Mouse (Mus musculus) forebrain, postnatal 0 days (tissue): ENCODE measurements around the gene Asb5. TPM values are rescaled to one million over a fixed set of nuclear protein-coding genes. Genes with fewer than 3 reads are reported as not detected.

ENCODE experiments used
- ATAC-seq: fragments of 200-750 bp; cut with Nextera tagmentation; 2 replicates; pipeline ENCODE4 v1.8.0; 2017; ENCODE audit warnings: mild to moderate bottlenecking, moderate library complexity
- DNase-seq: peaks from one replicate; pipeline ENCODE4 v3.0.0-alpha.2; 2015
- H3K27ac ChIP-seq: fragments of 300-500 bp; sonication (generic); 2 replicates; pipeline ENCODE4 v1.5.1; 2014; ENCODE audit warnings: low read depth, mild to moderate bottlenecking, antibody characterized with exemption, low read length, moderate library complexity, mixed read lengths
- H3K27me3 ChIP-seq: fragments of 300-500 bp; sonication (generic); 2 replicates; pipeline ENCODE4 v1.6.1; 2014; ENCODE audit warnings: mild to moderate bottlenecking, low read length, mixed read lengths; ENCODE audit not compliant: insufficient read depth
- H3K36me3 ChIP-seq: fragments of 300-500 bp; sonication (generic); 2 replicates; pipeline ENCODE4 v1.6.1; 2014; ENCODE audit warnings: mild to moderate bottlenecking, moderate library complexity; ENCODE audit not compliant: insufficient read depth
- H3K4me1 ChIP-seq: fragments of 300-500 bp; sonication (generic); 2 replicates; pipeline ENCODE4 v1.6.1; 2014; ENCODE audit warnings: antibody characterized with exemption; ENCODE audit not compliant: insufficient read depth
- H3K4me2 ChIP-seq: fragments of 300-500 bp; sonication (generic); 2 replicates; pipeline ENCODE4 v1.6.1; 2014; ENCODE audit warnings: low read depth, mild to moderate bottlenecking, moderate library complexity
- H3K4me3 ChIP-seq: fragments of 300-500 bp; sonication (generic); 2 replicates; pipeline ENCODE4 v1.5.1; 2014; ENCODE audit warnings: low read depth, low read length, mixed read lengths
- H3K9ac ChIP-seq: fragments of 300-500 bp; sonication (generic); 2 replicates; pipeline ENCODE4 v1.6.1; 2014; ENCODE audit warnings: mild to moderate bottlenecking
- H3K9me3 ChIP-seq: fragments of 300-500 bp; sonication (generic); 2 replicates; pipeline ENCODE4 v1.6.1; 2016; ENCODE audit warnings: low read length
- CTCF ChIP-seq: sonication (generic); IDR thresholded peaks from 2 replicates; pipeline ENCODE4 v1.5.1; 2016; ENCODE audit warnings: antibody characterized with exemption, control low read depth, low read depth
- WGBS: fragments of 180-500 bp; shearing (Covaris S2); extraction: QIAGEN DNeasy Blood & Tissue Kit; methylation state at CpG from one replicate; pipeline ENCODE4 v1.1.7; 2014; 5-methylcytosine and 5-hydroxymethylcytosine counted together
- polyA plus RNA-seq: library from polyadenylated mRNA; unstranded; fragments of >200 nt; fragmentation: Nextera tagmentation; extraction: Ambion mirVana; gene quantifications from 2 replicates; pipeline ENCODE4 v1.2.1, GENCODE M21; 2015
- total RNA-seq: library from RNA; depleted of rRNA; stranded (reverse); fragments of >200 nt; gene quantifications from 2 replicates; pipeline ENCODE4 v1.2.3, GENCODE M21; 2014

Asb5 gene
- total and polyA plus RNA-seq, 2 experiments from 2014 or later: 2.2 to 10.2 TPM

DNA sequence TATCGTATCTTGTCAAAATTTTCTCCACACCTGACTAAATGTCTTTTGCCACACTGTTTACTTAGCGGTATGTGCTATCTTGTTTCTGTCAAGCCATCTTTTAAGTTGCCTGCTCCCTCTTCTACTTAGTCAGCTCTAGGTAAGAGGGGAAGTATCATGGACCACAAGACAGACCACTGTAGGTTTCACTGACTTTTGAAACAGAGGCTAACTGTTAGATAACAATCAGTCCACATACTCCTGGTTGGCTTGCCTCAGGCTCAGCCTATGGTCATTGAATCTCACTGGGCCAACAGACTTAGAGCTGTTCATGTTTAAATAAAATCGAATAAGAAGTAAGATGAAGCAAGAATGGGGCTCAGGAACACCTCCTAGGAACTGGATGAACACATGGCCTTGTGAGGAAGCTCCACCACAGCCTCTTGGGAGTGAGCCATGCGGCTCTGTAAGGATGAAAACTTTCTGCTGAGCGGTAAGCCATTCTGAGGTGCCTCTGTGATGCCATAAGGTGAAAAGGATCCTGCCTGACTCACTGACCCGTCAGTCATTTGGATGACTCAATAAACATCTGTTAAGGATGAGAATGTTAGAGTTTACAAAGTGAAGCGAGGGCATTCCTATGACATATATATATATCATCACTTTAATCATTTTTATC lies 36.4 kb downstream of the Asb5 start:
- no peak for ATAC-seq
- no peak overlapping the region for H3K9ac ChIP-seq
- no peak for DNase-seq
- no peak overlapping the region for H3K4me2 ChIP-seq
- H3K36me3 ChIP-seq: no peaks in the 10 kb centered on the region
- H3K27ac ChIP-seq: no peak overlapping the region
- TF ChIP-seq CTCF: no peak
- 90% methylated on average over 7 of the region's 7 CpGs for WGBS
- no peak overlapping the region for H3K4me3 ChIP-seq
- no peaks in the 10 kb centered on the region for H3K27me3 ChIP-seq
- H3K9me3 ChIP-seq: no peaks in the 10 kb centered on the region
- H3K4me1 ChIP-seq: no peaks in the 10 kb centered on the region

DNA sequence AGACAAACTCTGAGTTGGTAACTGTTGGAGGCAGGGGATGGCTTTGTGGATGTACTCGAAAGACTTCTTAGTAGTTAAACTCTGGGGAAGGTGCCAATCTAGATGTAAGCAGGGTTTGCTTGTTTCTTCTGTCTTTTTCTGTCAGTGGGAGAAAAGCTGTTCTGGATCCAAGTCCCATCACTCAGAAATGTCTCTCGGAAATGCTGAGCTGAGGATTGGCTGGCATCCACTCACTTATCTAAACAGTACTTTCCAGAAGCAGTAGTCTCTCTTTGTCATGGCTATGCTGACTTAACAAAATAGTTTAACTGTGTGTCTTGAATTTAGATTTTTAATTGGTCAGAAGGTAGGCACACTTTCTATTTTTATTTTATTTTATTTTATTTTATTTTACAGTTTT lies 37.8 kb downstream of the Asb5 start:
- Histone ChIP-seq H3K9me3 (no peaks in the 10 kb centered on the region), H3K9ac (no peak overlapping the region), H3K27me3 (no peaks in the 10 kb centered on the region), H3K4me3 (no peak overlapping the region), H3K4me1 (no peaks in the 10 kb centered on the region), H3K36me3 (no peaks in the 10 kb centered on the region), H3K27ac (no peak overlapping the region), H3K4me2 (no peak overlapping the region)
- DNase-seq: peak; percentile 34
- no peak for TF ChIP-seq CTCF
- peak; percentile 69 for ATAC-seq
- WGBS: 37% methylated on average over 2 of the region's 2 CpGs

DNA sequence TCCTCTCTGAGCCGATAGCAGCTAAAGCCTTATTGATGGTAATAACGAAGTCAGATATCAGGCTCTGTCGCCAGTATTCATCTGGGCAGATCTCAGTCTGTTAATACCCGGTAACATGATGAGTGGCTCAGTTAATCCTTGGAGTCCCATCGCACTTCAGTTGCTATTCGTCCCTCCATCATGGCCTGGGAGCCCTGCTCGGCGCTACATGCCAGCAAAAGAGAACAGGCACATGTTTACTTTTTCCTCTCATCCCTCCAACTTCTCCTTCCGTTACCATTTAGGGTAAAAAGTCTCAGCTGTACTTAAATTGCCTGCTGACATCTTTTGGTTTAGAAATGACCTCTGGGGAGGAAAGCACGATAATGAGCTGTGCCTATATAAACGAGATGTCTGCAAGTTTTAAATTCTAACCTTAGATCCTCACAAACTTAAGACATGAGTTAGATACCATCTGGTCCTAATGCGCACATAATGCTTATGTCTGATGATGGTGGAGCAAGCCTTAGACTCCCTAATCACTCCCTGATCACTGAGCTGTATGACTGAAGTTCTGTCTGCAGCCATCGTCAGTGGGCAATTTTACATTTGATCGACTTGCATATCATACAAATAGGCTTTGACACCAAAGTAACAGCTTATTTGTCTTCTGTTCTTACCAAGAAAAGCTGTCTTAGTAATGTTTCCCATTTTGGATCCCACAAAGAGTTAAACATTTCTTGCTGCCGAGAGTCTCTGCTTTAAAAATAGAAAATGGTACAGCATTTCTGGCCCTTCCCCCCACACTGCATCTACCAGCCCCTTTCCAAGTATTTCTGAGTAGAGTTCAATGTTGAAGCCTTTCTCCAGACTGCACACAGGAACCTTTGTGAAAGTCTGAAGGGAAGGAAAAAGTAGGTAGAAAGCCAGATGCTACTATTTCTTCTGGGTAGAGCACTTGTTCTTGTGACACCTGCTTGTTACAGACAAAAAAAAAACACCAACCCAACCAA lies 41.5 kb downstream of the Asb5 start:
- no peak overlapping the region; the same call in 1 of the 2 replicates for H3K27ac ChIP-seq
- no peaks in the 10 kb centered on the region for H3K4me1 ChIP-seq
- H3K4me3 ChIP-seq: no peak overlapping the region
- no peak for TF ChIP-seq CTCF
- 72% methylated on average over 15 of the region's 15 CpGs for WGBS
- no peaks in the 10 kb centered on the region for H3K36me3 ChIP-seq
- ATAC-seq (no peak), DNase-seq (peak; percentile 11)
- no peak overlapping the region for H3K4me2 ChIP-seq
- H3K27me3 ChIP-seq: no peaks in the 10 kb centered on the region
- H3K9me3 ChIP-seq: no peaks in the 10 kb centered on the region
- no peak overlapping the region for H3K9ac ChIP-seq

DNA sequence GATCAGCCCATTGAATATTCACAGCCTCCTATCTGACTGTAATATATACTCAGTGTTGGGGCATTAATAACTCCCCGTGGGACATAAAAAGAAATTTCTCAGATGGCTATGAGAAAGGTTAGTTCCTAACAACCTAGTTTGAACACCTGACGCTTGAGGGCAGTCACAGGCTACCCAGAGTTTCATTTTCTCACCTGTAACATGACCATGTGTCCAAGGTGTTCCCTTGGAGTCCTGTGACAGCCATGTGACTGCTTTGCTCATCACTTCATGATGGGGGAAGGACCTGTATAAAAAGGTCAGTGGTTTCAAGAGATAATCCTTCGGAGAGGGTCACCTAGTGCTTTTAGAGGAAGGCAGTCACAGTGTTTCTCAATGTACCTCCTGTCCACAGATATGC lies 52.1 kb downstream of the Asb5 start:
- no peaks in the 10 kb centered on the region for H3K36me3 ChIP-seq
- 86% methylated on average over 3 of the region's 3 CpGs for WGBS
- no peak for DNase-seq
- H3K4me2 ChIP-seq: no peak overlapping the region
- H3K27ac ChIP-seq: no peak overlapping the region
- H3K4me3 ChIP-seq: no peak overlapping the region
- no peaks in the 10 kb centered on the region for H3K4me1 ChIP-seq
- ATAC-seq: no peak
- no peak overlapping the region for H3K9ac ChIP-seq
- no peaks in the 10 kb centered on the region for H3K27me3 ChIP-seq
- no peak for TF ChIP-seq CTCF
- no peaks in the 10 kb centered on the region for H3K9me3 ChIP-seq

DNA sequence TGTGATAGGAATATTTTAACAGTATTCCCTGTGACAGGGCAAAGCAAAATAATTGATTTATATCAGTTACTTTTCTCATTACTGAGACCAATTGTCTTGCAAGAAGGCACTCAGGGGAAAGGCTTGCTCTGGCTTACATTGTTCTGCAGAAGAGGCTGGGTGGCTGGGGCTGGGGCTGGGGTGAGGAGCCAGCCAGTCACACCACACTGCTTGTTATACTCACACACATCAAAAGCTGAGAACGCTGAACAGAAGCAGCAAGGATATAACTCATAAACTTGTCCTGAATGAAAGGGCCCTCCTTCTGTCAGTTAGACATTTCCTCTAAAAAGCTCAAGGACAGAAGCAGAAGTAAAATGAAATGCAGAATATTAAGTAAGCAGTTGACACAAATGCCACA lies 53.5 kb downstream of the Asb5 start:
- no peaks in the 10 kb centered on the region for H3K36me3 ChIP-seq
- DNase-seq: no peak
- 47% methylated on average over 1 of the region's 1 CpGs for WGBS

DNA sequence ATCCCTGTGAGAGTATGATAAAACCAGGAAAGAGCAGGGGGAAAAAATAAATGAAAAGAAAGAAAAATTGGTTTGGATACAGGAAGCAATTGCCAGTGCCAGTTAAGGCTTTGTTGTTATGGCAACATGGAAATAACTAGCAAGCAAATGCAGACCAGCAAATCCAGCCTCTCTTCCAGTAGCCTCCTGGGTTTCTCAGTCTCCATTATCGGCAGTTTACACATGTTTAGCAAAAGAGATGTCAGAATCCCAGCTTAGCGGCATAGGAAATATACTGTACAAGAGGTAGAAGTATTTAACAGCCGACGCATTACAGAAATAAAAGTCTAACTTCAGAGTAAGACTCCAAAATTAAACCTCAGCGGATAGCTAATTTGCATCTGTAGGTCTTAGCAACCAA lies 65.3 kb downstream of the Asb5 start:
- ATAC-seq (peak; percentile 79), DNase-seq (peak; percentile 68)
- peak overlapping the region; percentile 22 for H3K4me2 ChIP-seq
- peaks cover 5% of the 10 kb centered on the region; the same call in 1 of the 2 replicates for H3K4me1 ChIP-seq
- 35% methylated on average over 5 of the region's 5 CpGs for WGBS
- H3K4me3 ChIP-seq: no peak overlapping the region
- TF ChIP-seq CTCF: no peak
- 0 out of 2 replicates have a peak overlapping the region, but pooled peaks have one; percentile 10 for H3K9ac ChIP-seq
- no peaks in the 10 kb centered on the region for H3K27me3 ChIP-seq
- no peaks in the 10 kb centered on the region for H3K36me3 ChIP-seq
- peak overlapping the region; percentile 54 for H3K27ac ChIP-seq
- H3K9me3 ChIP-seq: no peaks in the 10 kb centered on the region

More for the DNA sequence above, 53.5 kb downstream of the Asb5 start:
- TF ChIP-seq CTCF: no peak
- Histone ChIP-seq H3K9ac (no peak overlapping the region), H3K4me2 (no peak overlapping the region), H3K4me1 (no peaks in the 10 kb centered on the region), H3K4me3 (no peak overlapping the region), H3K27ac (no peak overlapping the region), H3K27me3 (no peaks in the 10 kb centered on the region), H3K9me3 (no peaks in the 10 kb centered on the region)
- no peak for ATAC-seq

DNA sequence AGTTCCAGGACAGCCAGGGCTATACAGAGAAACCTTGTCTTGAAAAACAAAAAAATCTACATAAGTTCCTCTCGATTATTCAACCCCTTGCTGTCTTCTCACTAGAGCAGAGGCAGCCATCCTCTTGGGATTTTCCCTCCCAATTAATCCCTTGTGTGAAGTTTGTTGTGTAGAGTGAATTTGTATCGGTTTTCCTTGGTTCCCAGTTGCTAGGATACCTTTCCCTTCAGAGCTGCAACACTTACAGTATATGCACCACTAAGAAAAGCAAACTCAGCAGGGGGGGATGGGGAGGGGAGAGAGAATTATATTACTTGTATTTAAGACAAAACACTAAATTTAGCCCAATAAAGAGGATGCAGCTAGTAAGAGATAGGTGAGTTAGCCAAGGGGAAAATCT lies 66.7 kb downstream of the Asb5 start:
- WGBS: 20% methylated on average over 2 of the region's 2 CpGs
- H3K9ac ChIP-seq: no peak overlapping the region
- peaks cover 12% of the 10 kb centered on the region for H3K4me1 ChIP-seq
- no peak for TF ChIP-seq CTCF
- DNase-seq (peak; percentile 36), ATAC-seq (peak; percentile 13; the same call in 1 of the 2 replicates)
- H3K27me3 ChIP-seq: no peaks in the 10 kb centered on the region
- H3K27ac ChIP-seq: no peak overlapping the region
- H3K4me2 ChIP-seq: no peak overlapping the region
- H3K9me3 ChIP-seq: no peaks in the 10 kb centered on the region
- no peak overlapping the region for H3K4me3 ChIP-seq
- no peaks in the 10 kb centered on the region for H3K36me3 ChIP-seq
